In genomic region chrX:73537875-73538274, GRCm38 (mm10) we compare ENCODE assay signal across 12 mouse cellular contexts. TPM values are rescaled to one million over a fixed set of nuclear protein-coding genes. Genes with fewer than 3 reads are reported as not detected.
"Had no signal": no experiment of that assay in that cellular context is flagged by ENCODE, and none has a peak within 500 bp of the region (broad histone marks: within the 10 kb centered on the region; RNA-seq: fewer than 3 reads in every experiment).

No protein-coding gene starts in this region.

- ATAC-seq: lung, postnatal 0 days; midbrain, embryonic 13.5 days had no signal

- H3K4me2 ChIP-seq: limb, embryonic 12.5 days; midbrain, embryonic 13.5 days; stomach, embryonic 15.5 days had no signal

- H3K9me3 ChIP-seq: limb, embryonic 12.5 days; midbrain, embryonic 13.5 days; stomach, embryonic 15.5 days had no signal

- DNase-seq: kidney, adult 8-10 months; kidney, postnatal 25 days; liver; lung, adult 2 months; lung, postnatal 36 days; right cerebral cortex, postnatal 4 days; spleen, adult 18-20 months had no signal

- H3K4me3 ChIP-seq: limb, embryonic 12.5 days; midbrain, embryonic 13.5 days; stomach, embryonic 15.5 days had no signal

- H3K4me1 ChIP-seq: limb, embryonic 12.5 days; midbrain, embryonic 13.5 days; stomach, embryonic 15.5 days had no signal

- H3K9ac ChIP-seq: limb, embryonic 12.5 days; liver, embryonic 14.5 days; midbrain, embryonic 13.5 days; stomach, embryonic 15.5 days had no signal

- H3K27me3 ChIP-seq: midbrain, embryonic 13.5 days; stomach, embryonic 15.5 days had no signal

- H3K27ac ChIP-seq: limb, embryonic 12.5 days; liver, embryonic 14.5 days; midbrain, embryonic 13.5 days; stomach, embryonic 15.5 days had no signal

- H3K36me3 ChIP-seq: limb, embryonic 12.5 days; midbrain, embryonic 13.5 days; stomach, embryonic 15.5 days had no signal

RNA-seq across cellular contexts. Expression of gene Atp2b3, which starts 35.0 kb away (rescaled TPM):
- polyA plus RNA-seq: liver, embryonic 14.5 days; lung, postnatal 0 days had no signal
